Mouse (Mus musculus) liver, embryonic 15.5 days (tissue): ENCODE results near the gene Tnpo3. TPM values are rescaled to one million over a fixed set of nuclear protein-coding genes. Genes with fewer than 3 reads are reported as not detected.

ENCODE experiments used
- ATAC-seq: fragments of 200-750 bp; cut with Nextera tagmentation; 2 replicates; pipeline ENCODE4 v1.8.0; 2017; ENCODE audit warnings: moderate number of reproducible peaks, mild to moderate bottlenecking, moderate library complexity; ENCODE audit not compliant: insufficient read depth
- H3K27ac ChIP-seq: fragments of 300-500 bp; sonication (generic); replicated peaks from 2 replicates; pipeline ENCODE4 v1.5.1; 2015; ENCODE audit warnings: mild to moderate bottlenecking, inconsistent platforms
- H3K27me3 ChIP-seq: fragments of 300-500 bp; sonication (generic); 2 replicates; pipeline ENCODE4 v1.6.1; 2015; ENCODE audit warnings: mild to moderate bottlenecking, inconsistent platforms
- H3K36me3 ChIP-seq: fragments of 300-500 bp; sonication (generic); replicated peaks from 2 replicates; pipeline ENCODE4 v1.6.1; 2015; ENCODE audit warnings: moderate library complexity, mild to moderate bottlenecking, inconsistent platforms
- H3K4me1 ChIP-seq: fragments of 300-500 bp; sonication (generic); replicated peaks from 2 replicates; pipeline ENCODE4 v1.6.1; 2015; ENCODE audit warnings: inconsistent platforms
- H3K4me2 ChIP-seq: fragments of 300-500 bp; sonication (generic); 2 replicates; pipeline ENCODE4 v1.6.1; 2015; ENCODE audit warnings: moderate library complexity, mild to moderate bottlenecking, inconsistent platforms
- H3K4me3 ChIP-seq: fragments of 300-500 bp; sonication (generic); replicated peaks from 2 replicates; pipeline ENCODE4 v1.5.1; 2015; ENCODE audit warnings: mild to moderate bottlenecking, inconsistent platforms
- H3K9ac ChIP-seq: fragments of 300-500 bp; sonication (generic); 2 replicates; pipeline ENCODE4 v1.6.1; 2015; ENCODE audit warnings: moderate library complexity, mild to moderate bottlenecking, inconsistent platforms
- H3K9me3 ChIP-seq: fragments of 300-500 bp; sonication (generic); replicated peaks from 2 replicates; pipeline ENCODE4 v1.6.1; 2016; ENCODE audit warnings: inconsistent platforms
- WGBS: fragments of 180-500 bp; shearing (Covaris S2); methylation state at CpG from one replicate; pipeline ENCODE4 v1.1.7; 2015; ENCODE audit warnings: mixed read lengths; ENCODE audit not compliant: insufficient replicate concordance; 5-methylcytosine and 5-hydroxymethylcytosine counted together
- polyA plus RNA-seq: library from polyadenylated mRNA; unstranded; fragments of >200 nt; fragmentation: Nextera tagmentation; extraction: Ambion mirVana; gene quantifications from 2 replicates; pipeline ENCODE4 v1.2.1, GENCODE M21; 2015

Gene Tnpo3
- polyA plus RNA-seq, 1 experiment from 2014 or later: 31.5 TPM

DNA sequence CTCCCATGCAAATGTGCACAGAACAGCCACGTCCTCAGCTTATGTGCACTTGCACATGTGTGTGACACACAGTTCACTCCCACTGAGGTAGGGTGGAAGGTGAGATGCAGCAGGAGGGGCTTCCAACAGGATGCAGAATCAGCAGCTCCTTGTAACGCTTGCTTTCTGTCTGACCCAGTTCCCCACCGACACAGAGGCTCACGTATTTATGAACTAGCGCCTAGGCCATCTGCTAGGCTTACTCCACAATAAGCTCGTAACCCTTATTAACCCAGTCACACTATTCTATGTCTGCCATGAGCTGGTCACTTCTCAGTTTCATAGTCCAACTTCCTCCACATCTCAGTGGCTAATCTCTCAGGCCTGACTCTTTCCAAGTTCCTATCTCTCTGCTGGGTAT lies 69.5 kb downstream of the Tnpo3 start:
- WGBS: 76% methylated on average over 6 of the region's 6 CpGs

DNA sequence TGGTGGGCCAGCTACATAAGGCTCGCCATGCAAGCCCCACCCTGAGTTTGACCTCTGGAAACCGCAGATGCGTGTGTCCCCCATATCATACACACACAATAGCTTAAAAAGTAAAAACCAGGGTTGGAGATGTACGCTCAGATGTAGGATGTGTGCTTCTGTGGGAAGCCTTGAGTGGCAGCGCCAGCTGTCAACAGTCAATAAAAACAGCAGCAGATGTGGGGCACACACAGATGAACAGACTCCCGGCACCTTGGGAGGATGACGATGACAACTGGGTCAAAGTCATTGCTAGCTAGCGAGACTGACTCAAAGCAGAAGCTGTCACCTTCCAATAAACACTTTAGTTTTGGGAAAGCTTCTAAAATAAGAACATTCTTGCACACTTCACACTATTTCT lies 70.2 kb downstream of the Tnpo3 start:
- no peaks in the 10 kb centered on the region for H3K9me3 ChIP-seq
- 81% methylated on average over 8 of the region's 8 CpGs for WGBS
- H3K4me3 ChIP-seq: no peak overlapping the region
- H3K4me1 ChIP-seq: no peaks in the 10 kb centered on the region
- no peak overlapping the region for H3K4me2 ChIP-seq
- no peak for ATAC-seq
- H3K27ac ChIP-seq: no peak overlapping the region
- H3K27me3 ChIP-seq: no peaks in the 10 kb centered on the region
- H3K9ac ChIP-seq: no peak overlapping the region
- peaks cover 46% of the 10 kb centered on the region for H3K36me3 ChIP-seq

More for the DNA sequence above, 69.5 kb downstream of the Tnpo3 start:
- Histone ChIP-seq H3K4me3 (no peak overlapping the region), H3K4me2 (no peak overlapping the region), H3K36me3 (peaks cover 53% of the 10 kb centered on the region), H3K4me1 (no peaks in the 10 kb centered on the region), H3K9me3 (no peaks in the 10 kb centered on the region), H3K9ac (no peak overlapping the region), H3K27me3 (no peaks in the 10 kb centered on the region), H3K27ac (no peak overlapping the region)
- no peak for ATAC-seq

DNA sequence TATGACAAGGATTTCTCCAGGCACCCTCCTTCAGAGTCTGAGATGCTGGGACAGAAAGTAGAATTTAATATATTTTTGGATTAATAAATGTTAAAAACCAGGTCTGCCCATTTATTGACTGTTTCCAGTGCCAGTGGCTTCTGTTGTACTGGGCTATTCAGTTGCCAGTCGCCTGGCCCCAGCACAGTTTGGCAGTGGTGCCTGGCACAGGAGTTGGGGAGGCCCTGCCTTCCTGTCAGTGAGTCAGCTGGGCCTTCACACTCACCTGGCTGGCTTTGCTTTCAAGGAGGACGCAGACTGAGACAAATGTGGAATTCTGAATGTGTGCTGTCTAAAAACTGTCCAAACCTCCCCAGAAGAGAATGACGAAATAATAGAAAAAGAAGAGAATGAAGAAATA lies 72.5 kb downstream of the Tnpo3 start:
- H3K9me3 ChIP-seq: no peaks in the 10 kb centered on the region
- WGBS: 67% methylated on average over 3 of the region's 3 CpGs
- H3K4me2 ChIP-seq: no peak overlapping the region
- no peak overlapping the region for H3K9ac ChIP-seq
- no peak for ATAC-seq
- peaks cover 23% of the 10 kb centered on the region for H3K36me3 ChIP-seq
- H3K27ac ChIP-seq: no peak overlapping the region
- no peak overlapping the region for H3K4me3 ChIP-seq
- no peaks in the 10 kb centered on the region for H3K4me1 ChIP-seq
- no peaks in the 10 kb centered on the region for H3K27me3 ChIP-seq

DNA sequence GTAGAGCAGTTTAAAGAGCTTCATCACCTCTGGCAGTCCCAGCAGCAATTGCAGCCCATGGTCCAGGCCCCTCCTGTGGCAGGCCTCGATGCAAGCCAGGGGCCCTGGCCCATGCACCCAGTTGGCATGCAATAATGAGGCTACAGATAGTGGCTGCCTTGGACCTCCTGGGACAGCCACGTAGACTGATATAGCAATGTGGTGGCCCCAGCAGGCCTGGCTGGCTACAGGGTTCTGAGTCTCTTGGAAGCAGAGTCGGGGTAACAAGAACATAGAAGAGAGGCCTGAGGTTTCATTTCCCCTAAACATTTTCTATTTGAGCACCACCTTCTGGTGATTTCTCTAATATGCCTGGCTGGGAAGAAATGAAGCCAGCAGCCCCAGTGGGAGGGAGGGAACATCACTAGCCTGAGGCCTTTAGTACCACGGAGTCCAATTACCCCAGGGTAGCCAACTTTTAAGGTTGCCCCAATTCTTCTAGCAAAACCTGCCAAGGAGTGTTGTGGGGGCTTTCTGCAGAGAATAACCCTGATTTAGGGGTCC lies 73.0 kb downstream of the Tnpo3 start:
- peaks cover 18% of the 10 kb centered on the region for H3K36me3 ChIP-seq
- H3K9ac ChIP-seq: no peak overlapping the region
- no peak overlapping the region for H3K27ac ChIP-seq
- H3K9me3 ChIP-seq: no peaks in the 10 kb centered on the region
- H3K4me3 ChIP-seq: no peak overlapping the region
- H3K4me1 ChIP-seq: no peaks in the 10 kb centered on the region
- ATAC-seq: no peak
- WGBS: 63% methylated on average over 4 of the region's 4 CpGs
- no peaks in the 10 kb centered on the region for H3K27me3 ChIP-seq
- no peak overlapping the region for H3K4me2 ChIP-seq

DNA sequence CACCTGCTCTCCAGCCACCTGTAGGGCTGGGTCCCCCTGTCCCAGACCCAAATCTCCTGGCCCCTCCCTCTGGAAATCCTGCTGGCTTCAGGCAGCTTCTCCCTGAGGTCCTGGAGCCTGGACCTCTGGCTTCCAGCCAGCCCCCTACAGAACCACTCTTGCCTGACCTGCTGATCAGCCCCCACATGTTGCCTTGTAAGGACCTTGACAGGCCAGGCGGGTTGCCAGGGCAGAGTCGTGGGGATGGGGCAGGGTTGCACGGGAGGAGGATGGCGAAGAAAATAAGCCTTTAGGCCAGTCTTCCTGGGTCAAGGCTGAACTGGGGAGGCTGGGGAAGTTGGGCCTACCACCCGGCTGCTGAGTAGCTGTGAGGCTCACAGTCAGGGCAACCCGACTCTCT lies 74.4 kb downstream of the Tnpo3 start:
- WGBS: 65% methylated on average over 6 of the region's 6 CpGs
- ATAC-seq: no peak
- H3K27ac ChIP-seq: no peak overlapping the region

DNA sequence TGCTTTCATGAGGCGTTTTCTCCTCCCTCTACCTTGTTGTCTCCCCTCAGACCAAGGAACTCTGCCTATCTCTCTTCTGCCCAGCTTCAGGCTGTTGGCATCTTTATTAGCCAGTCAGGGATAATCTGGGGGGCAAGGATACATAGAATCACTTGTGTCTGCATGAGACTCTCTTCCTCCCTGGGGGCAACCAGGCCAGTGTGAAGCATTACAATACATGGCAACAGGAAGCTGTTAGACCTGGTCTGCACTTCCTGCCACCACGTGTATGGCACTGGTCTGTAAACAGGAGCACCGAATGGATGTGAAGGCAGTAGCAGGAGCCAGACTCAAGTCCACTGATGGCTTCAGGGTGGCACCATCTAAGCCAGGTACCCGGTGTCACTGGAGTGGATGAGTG lies 79.6 kb downstream of the Tnpo3 start:
- H3K9ac ChIP-seq: no peak overlapping the region
- H3K27me3 ChIP-seq: peaks cover 61% of the 10 kb centered on the region
- no peak for ATAC-seq
- no peak overlapping the region for H3K4me3 ChIP-seq
- peak overlapping the region; percentile 10; the same call in 1 of the 2 replicates for H3K4me2 ChIP-seq
- no peaks in the 10 kb centered on the region for H3K36me3 ChIP-seq
- 22% methylated on average over 4 of the region's 4 CpGs for WGBS
- no peak overlapping the region for H3K27ac ChIP-seq
- H3K4me1 ChIP-seq: peaks cover 15% of the 10 kb centered on the region
- H3K9me3 ChIP-seq: no peaks in the 10 kb centered on the region

More for the DNA sequence above, 74.4 kb downstream of the Tnpo3 start:
- no peak overlapping the region for H3K9ac ChIP-seq
- no peaks in the 10 kb centered on the region for H3K4me1 ChIP-seq
- H3K9me3 ChIP-seq: no peaks in the 10 kb centered on the region
- H3K27me3 ChIP-seq: peaks cover 8% of the 10 kb centered on the region
- H3K36me3 ChIP-seq: peaks cover 7% of the 10 kb centered on the region; the same call in 1 of the 2 replicates
- H3K4me3 ChIP-seq: no peak overlapping the region
- no peak overlapping the region for H3K4me2 ChIP-seq

DNA sequence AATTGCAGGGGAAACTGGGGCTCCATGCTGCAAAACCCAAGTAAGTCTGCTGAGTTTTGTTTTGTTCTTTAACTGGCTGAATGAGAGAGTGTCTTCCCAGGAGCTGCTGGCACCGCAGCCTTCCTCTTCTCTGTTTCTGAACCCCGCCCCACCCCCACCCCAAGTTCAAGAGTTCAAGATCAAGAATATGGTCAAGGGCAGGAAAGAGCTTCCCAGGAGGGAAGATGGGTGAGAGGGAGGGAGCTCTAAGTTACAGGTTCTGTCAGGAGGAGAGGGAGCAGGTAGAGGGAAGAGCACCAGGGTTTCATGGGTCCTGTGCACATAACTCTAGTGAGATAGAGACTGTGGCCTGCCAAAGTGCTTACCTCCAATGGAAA lies 80.3 kb downstream of the Tnpo3 start:
- H3K9ac ChIP-seq: no peak overlapping the region
- peak overlapping the region; percentile 74 for H3K4me2 ChIP-seq
- no peaks in the 10 kb centered on the region for H3K36me3 ChIP-seq
- WGBS: 10% methylated on average over 2 of the region's 2 CpGs
- peaks cover 67% of the 10 kb centered on the region for H3K27me3 ChIP-seq
- no peaks in the 10 kb centered on the region for H3K9me3 ChIP-seq
- no peak overlapping the region for H3K27ac ChIP-seq
- ATAC-seq: no peak
- H3K4me1 ChIP-seq: peaks cover 15% of the 10 kb centered on the region
- H3K4me3 ChIP-seq: peak overlapping the region; percentile 25

DNA sequence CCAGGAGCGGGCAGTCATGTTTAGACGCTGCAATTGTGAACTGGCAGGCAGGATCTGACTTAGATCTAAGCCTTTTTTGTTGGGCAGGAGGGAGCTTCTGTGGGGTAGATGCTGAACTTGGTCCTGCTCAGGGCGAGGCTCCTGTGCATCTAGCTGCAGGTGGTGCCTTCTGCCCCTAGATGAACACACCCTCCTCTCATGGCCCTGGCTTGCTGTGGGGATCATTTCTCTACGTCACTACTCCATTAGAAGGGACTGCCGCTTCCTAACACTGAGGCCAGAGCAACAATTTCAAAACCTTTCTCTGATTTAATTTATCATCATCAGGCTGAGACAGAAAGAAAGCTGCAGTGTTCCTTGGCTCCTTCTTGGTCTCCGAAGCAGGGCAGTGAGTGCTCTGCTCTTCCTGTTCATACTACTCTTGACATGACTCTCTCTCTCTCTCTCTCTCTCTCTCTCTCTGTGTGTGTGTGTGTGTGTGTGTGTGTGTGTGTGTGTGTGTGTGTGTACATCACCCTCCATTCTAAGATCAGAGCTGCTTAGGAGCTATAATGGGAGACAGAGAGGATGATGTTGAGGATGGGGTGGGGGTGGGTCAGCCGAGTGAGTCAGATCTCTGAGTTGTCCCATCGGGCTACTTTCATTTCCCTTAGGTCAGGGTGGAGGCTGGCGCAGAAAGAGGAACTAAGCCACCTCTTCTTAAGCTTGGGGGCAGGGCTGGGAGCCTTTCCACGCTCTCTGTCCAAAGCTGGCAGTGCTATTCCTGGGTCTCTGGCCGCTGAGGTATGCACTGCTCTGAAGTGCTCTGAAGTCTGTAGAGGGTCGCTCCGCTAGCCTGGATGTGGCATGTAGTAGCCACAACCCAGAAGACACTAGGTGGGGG lies 80.9 kb downstream of the Tnpo3 start:
- Histone ChIP-seq H3K27me3 (peaks cover 73% of the 10 kb centered on the region), H3K4me1 (peaks cover 15% of the 10 kb centered on the region), H3K9ac (no peak overlapping the region), H3K9me3 (no peaks in the 10 kb centered on the region), H3K27ac (no peak overlapping the region), H3K4me3 (peak overlapping the region; percentile 53), H3K4me2 (peak overlapping the region; percentile 74), H3K36me3 (no peaks in the 10 kb centered on the region)
- peak; percentile 32; the same call in 1 of the 2 replicates for ATAC-seq
- WGBS: 13% methylated on average over 13 of the region's 13 CpGs

DNA sequence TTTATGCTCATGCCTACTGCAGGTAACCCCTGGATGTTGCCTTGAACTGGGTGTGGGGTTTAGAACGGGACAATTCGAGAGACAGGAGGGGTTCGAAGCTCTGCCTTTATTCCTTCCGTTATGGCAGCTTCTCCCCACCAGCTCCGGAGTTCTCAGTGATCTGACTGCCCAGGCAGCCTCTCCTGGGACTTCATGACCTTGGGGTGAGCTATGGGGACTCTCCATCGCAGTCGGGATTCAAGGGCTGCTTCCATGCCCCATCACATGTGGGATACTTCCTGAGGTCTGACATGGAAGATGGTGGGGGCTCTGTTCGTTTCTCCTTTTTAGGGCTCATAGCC lies 81.6 kb downstream of the Tnpo3 start:
- Histone ChIP-seq H3K27ac (no peak overlapping the region), H3K4me3 (peak overlapping the region; percentile 53), H3K4me2 (peak overlapping the region; percentile 74; the same call in 1 of the 2 replicates), H3K4me1 (peaks cover 15% of the 10 kb centered on the region), H3K27me3 (peaks cover 76% of the 10 kb centered on the region), H3K9me3 (no peaks in the 10 kb centered on the region), H3K9ac (no peak overlapping the region), H3K36me3 (no peaks in the 10 kb centered on the region)
- 8% methylated on average over 8 of the region's 8 CpGs for WGBS
- no peak for ATAC-seq

DNA sequence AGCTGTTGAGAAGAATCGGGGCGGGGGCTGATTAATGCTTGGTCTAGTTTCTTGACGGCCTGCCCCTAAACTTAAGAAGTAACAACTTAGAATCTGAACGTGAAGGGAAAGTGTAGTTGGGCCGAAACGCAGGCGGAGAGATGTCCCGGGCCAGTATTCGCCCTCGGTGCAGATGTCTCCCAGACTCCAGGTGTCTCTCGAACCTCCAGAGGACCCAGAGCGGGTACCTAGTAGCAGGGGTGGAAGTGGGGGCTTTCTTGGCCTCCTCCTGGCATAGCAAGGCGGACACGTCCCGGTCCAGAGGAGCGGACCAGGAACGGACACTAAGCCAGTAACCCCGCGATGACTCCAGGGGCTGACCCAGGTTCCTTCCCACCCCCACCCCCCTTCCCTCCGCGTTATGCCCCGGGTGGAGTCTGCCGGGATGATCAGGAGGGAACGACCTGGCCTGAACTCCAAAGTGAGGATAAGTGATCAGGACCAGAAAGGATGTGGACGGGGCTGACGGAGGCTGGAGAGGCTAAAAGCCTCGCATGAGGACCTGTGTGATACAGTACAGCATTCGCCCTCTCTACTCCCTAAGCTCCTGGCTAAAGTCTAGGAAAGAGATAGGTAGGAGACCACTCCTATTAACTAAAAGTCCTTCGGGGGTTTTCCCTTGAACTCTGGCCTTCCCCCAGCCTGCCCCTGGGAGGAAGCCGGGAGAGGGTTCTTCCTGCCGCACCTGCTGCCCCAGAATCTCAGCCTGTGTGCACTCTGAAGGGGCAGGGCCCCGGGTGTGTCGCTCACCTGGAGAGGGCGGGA lies 82.1 kb downstream of the Tnpo3 start:
- Histone ChIP-seq H3K4me2 (peak overlapping the region; percentile 74), H3K4me3 (peak overlapping the region; percentile 53), H3K9ac (peak overlapping the region; percentile 31; the same call in 1 of the 2 replicates), H3K27ac (no peak overlapping the region), H3K36me3 (no peaks in the 10 kb centered on the region), H3K27me3 (peaks cover 76% of the 10 kb centered on the region), H3K9me3 (no peaks in the 10 kb centered on the region), H3K4me1 (peaks cover 15% of the 10 kb centered on the region)
- no peak for ATAC-seq
- 5% methylated on average over 34 of the region's 34 CpGs for WGBS
